Mouse (Mus musculus) c-Kit-negative CD71-positive TER-119-positive erythroid progenitor cells, embryonic 14.5 days (primary cell): ENCODE results near the gene Fam114a1.
A peak's percentile ranks its signal among the peaks of the same experiment; 100 is the strongest.

Experiments
- DNase-seq: peaks from one replicate; pipeline ENCODE4 v3.0.0-alpha.2; 2013; ENCODE audit warnings: low read depth, low spot score

The Fam114a1 gene

GRCm38 (mm10) chr5:65057596-65057995 is 87.7 kb downstream of the Fam114a1 start:
- no peak for DNase-seq

- DNase-seq: no peak
These were observed 89.9 kb downstream of the Fam114a1 start for GRCm38 (mm10) chr5:65059806-65060205.

GRCm38 (mm10) chr5:65062236-65062635 is 92.4 kb downstream of the Fam114a1 start:
- no peak for DNase-seq

GRCm38 (mm10) chr5:65063266-65063665 is 93.4 kb downstream of the Fam114a1 start:
- DNase-seq: no peak

- DNase-seq: no peak
These were observed 98.3 kb downstream of the Fam114a1 start for GRCm38 (mm10) chr5:65068166-65068565.

- DNase-seq: no peak
These were observed 100.0 kb downstream of the Fam114a1 start for GRCm38 (mm10) chr5:65069872-65070271.

- DNase-seq: no peak
These were observed 101.8 kb downstream of the Fam114a1 start for GRCm38 (mm10) chr5:65071689-65072118.

- DNase-seq: no peak
These were observed 103.4 kb downstream of the Fam114a1 start for GRCm38 (mm10) chr5:65073247-65073646.

- no peak for DNase-seq
These were observed 104.8 kb downstream of the Fam114a1 start for GRCm38 (mm10) chr5:65074693-65075092.

- DNase-seq: no peak
These were observed 106.2 kb downstream of the Fam114a1 start for GRCm38 (mm10) chr5:65076087-65076486.

- no peak for DNase-seq
These were observed 106.9 kb downstream of the Fam114a1 start for GRCm38 (mm10) chr5:65076748-65077147.

GRCm38 (mm10) chr5:65078081-65078480 is 108.2 kb downstream of the Fam114a1 start:
- DNase-seq: peak; percentile 9

- no peak for DNase-seq
These were observed 110.0 kb downstream of the Fam114a1 start for GRCm38 (mm10) chr5:65079881-65080280.

GRCm38 (mm10) chr5:65081836-65082235 is 112.0 kb downstream of the Fam114a1 start:
- DNase-seq: no peak

GRCm38 (mm10) chr5:65086522-65086921 is 116.7 kb downstream of the Fam114a1 start:
- DNase-seq: no peak

- DNase-seq: no peak
These were observed 119.8 kb downstream of the Fam114a1 start for GRCm38 (mm10) chr5:65089707-65090106.

- DNase-seq: no peak
These were observed 121.5 kb downstream of the Fam114a1 start for GRCm38 (mm10) chr5:65091184-65091858.
